ENCODE assay signal across 8 mouse cellular contexts in the genomic region with DNA sequence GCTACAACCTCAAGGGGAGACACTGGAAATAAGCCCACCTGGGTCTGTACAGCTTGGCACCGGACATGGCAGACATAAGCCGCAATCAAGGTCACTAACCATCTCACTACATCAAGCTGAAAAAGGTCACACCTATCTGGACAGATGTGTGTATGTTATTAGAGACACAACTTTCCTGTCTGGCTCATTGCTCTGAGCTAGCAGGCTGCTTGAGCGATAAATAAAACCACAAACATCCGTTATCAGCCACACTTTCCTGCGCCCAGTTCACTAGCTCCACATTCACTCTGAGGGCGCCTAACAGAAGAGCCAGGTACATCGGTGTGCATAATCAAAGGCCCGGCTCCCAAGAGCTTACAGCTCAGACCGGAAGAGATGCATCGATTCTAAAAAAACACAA. TPM values are rescaled to one million over a fixed set of nuclear protein-coding genes. Genes with fewer than 3 reads are reported as not detected.
DNase-seq lines count a peak whose midpoint lies in the region; ATAC-seq and TF ChIP-seq lines count a peak whose summit lies in the region.

No protein-coding gene starts in this region.

- peak; percentile 80 to 88 for TF ChIP-seq EP300 in MEL (IDR thresholded peaks at IDR 0.05; ENCODE audit: low read depth in 1 of 2, low read length in 2 of 2)

- no peaks in the 10 kb centered on the region for H3K79me2 ChIP-seq in MEL (ENCODE audit: control insufficient read depth, insufficient read depth, low read length, poor library complexity)

- TF ChIP-seq RAD21 in MEL (IDR thresholded peaks at IDR 0.05; ENCODE audit: low read depth, low read length) = no peak

- H3K4me1 ChIP-seq in kidney, embryonic 16.5 days (ENCODE audit: insufficient read depth, low read length) = peaks cover 11% of the 10 kb centered on the region
- H3K4me1 ChIP-seq in MEL (ENCODE audit: control insufficient read depth in 1 of 2, insufficient read depth in 2 of 2, low read length in 2 of 2) = peaks cover 3 to 10% of the 10 kb centered on the region in 2 experiments
- H3K4me1 ChIP-seq in embryonic facial prominence, embryonic 12.5 days = 0 out of 2 replicates have a peak, but pooled peaks cover 7% of the 10 kb centered on the region
- H3K4me1 ChIP-seq in intestine, postnatal 0 days (replicated peaks; ENCODE audit: control insufficient read depth, insufficient read depth, low read length) = no peaks in the 10 kb centered on the region

- TF ChIP-seq POLR2A in MEL (IDR thresholded peaks at IDR 0.05; ENCODE audit: control insufficient read depth in 1 of 2, insufficient read depth in 1 of 2, low read depth in 1 of 2, low read length in 2 of 2, poor library complexity in 1 of 2) = no peak

- peak overlapping the region; percentile 88 for H3K4me2 ChIP-seq in kidney, embryonic 16.5 days (replicated peaks; ENCODE audit: low read depth, low read length)
- H3K4me2 ChIP-seq in embryonic facial prominence, embryonic 12.5 days (replicated peaks) = peak overlapping the region; percentile 92
- H3K4me2 ChIP-seq in intestine, postnatal 0 days (replicated peaks; ENCODE audit: low read depth) = no peak overlapping the region

- intact Hi-C loops in left cerebral cortex, postnatal 4 days (cut with DNase I) = no loop called here

- no peak overlapping the region for H3K4me3 ChIP-seq in kidney, embryonic 16.5 days (ENCODE audit: low read length)
- H3K4me3 ChIP-seq in MEL (ENCODE audit: control insufficient read depth in 1 of 2, insufficient read depth in 1 of 2, low read depth in 2 of 2, low read length in 2 of 2) = no peak overlapping the region
- peak overlapping the region; percentile 53; the same call in 1 of the 2 replicates for H3K4me3 ChIP-seq in embryonic facial prominence, embryonic 12.5 days
- H3K4me3 ChIP-seq in intestine, postnatal 0 days (ENCODE audit: low read depth, low read length) = 0 out of 2 replicates have a peak overlapping the region, but pooled peaks have one; percentile 43

- no peak overlapping the region for H3K9ac ChIP-seq in kidney, embryonic 16.5 days (replicated peaks; ENCODE audit: low read length)
- no peak overlapping the region for H3K9ac ChIP-seq in MEL (ENCODE audit: control insufficient read depth, low read depth, low read length, poor library complexity, severe bottlenecking)
- H3K9ac ChIP-seq in embryonic facial prominence, embryonic 12.5 days = no peak overlapping the region
- H3K9ac ChIP-seq in intestine, postnatal 0 days (ENCODE audit: low read depth, low read length) = no peak overlapping the region

- no peak for TF ChIP-seq CTCF in MEL (IDR thresholded peaks at IDR 0.05 in 2 of 3, conservative IDR thresholded peaks at IDR 0.05 in 1 of 3; ENCODE audit: control insufficient read depth in 1 of 3, insufficient read depth in 1 of 3, low read depth in 2 of 3, low read length in 3 of 3, poor library complexity in 1 of 3, severe bottlenecking in 1 of 3)
- no peak for TF ChIP-seq CTCF in intestine, postnatal 0 days (IDR thresholded peaks at IDR 0.05; ENCODE audit: low read depth)

- no peak for ATAC-seq in kidney, embryonic 16.5 days (ENCODE audit: low FRiP score, low TSS enrichment)
- no peak for ATAC-seq in embryonic facial prominence, embryonic 12.5 days (ENCODE audit: insufficient number of reproducible peaks, insufficient read depth, low FRiP score, low TSS enrichment)
- no peak for ATAC-seq in intestine, postnatal 0 days

- DNase-seq in kidney, adult 11 months = no peak
- DNase-seq in MEL (ENCODE audit: low read depth, low spot score) = peak; percentile 83
- DNase-seq in right cerebral cortex, postnatal 25 days = no peak
- DNase-seq in testis, postnatal 14 days (ENCODE audit: low spot score) = no peak
- DNase-seq in left cerebral cortex, postnatal 4 days = no peak

- H3K27me3 ChIP-seq in kidney, embryonic 16.5 days (ENCODE audit: insufficient read depth, low read length) = peaks cover 37% of the 10 kb centered on the region
- peaks cover 4 to 6% of the 10 kb centered on the region in 2 experiments for H3K27me3 ChIP-seq in MEL (ENCODE audit: control insufficient read depth in 1 of 2, insufficient read depth in 2 of 2, low read length in 2 of 2)
- H3K27me3 ChIP-seq in embryonic facial prominence, embryonic 12.5 days = peaks cover 52% of the 10 kb centered on the region
- peaks cover 34% of the 10 kb centered on the region for H3K27me3 ChIP-seq in intestine, postnatal 0 days (replicated peaks; ENCODE audit: control insufficient read depth, insufficient read depth, low read length)

- H3K27ac ChIP-seq in kidney, embryonic 16.5 days (ENCODE audit: low read length) = no peak overlapping the region
- no peak overlapping the region for H3K27ac ChIP-seq in MEL (ENCODE audit: control insufficient read depth, low read depth, low read length)
- no peak overlapping the region for H3K27ac ChIP-seq in embryonic facial prominence, embryonic 12.5 days
- no peak overlapping the region for H3K27ac ChIP-seq in intestine, postnatal 0 days (ENCODE audit: low read depth, low read length)

- WGBS in kidney, embryonic 16.5 days = 36% methylated on average over 10 of the region's 10 CpGs
- WGBS in embryonic facial prominence, embryonic 12.5 days = 35% methylated on average over 10 of the region's 10 CpGs
- WGBS in intestine, postnatal 0 days = 46% methylated on average over 10 of the region's 10 CpGs

- no peaks in the 10 kb centered on the region for H3K36me3 ChIP-seq in kidney, embryonic 16.5 days (ENCODE audit: insufficient read depth, low read length)
- H3K36me3 ChIP-seq in MEL (ENCODE audit: control insufficient read depth in 1 of 2, insufficient read depth in 2 of 2, low read length in 2 of 2) = peaks cover 0 to 3% of the 10 kb centered on the region in 2 experiments; a peak in 2 of 4 replicates
- no peaks in the 10 kb centered on the region for H3K36me3 ChIP-seq in embryonic facial prominence, embryonic 12.5 days
- H3K36me3 ChIP-seq in intestine, postnatal 0 days (ENCODE audit: control insufficient read depth, insufficient read depth) = no peaks in the 10 kb centered on the region

- no peaks in the 10 kb centered on the region for H3K9me3 ChIP-seq in kidney, embryonic 16.5 days (ENCODE audit: low read length)
- no peaks in the 10 kb centered on the region for H3K9me3 ChIP-seq in MEL (replicated peaks; ENCODE audit: insufficient read depth, low read length)
- H3K9me3 ChIP-seq in embryonic facial prominence, embryonic 12.5 days = no peaks in the 10 kb centered on the region
- H3K9me3 ChIP-seq in intestine, postnatal 0 days (ENCODE audit: control insufficient read depth) = no peaks in the 10 kb centered on the region

TF ChIP-seq in MEL, 35 proteins besides CTCF, POLR2A, EP300 and RAD21:
- TF ChIP-seq KAT2A (conservative IDR thresholded peaks at IDR 0.05; ENCODE audit: low read depth, low read length) = no peak
- peak; percentile 62; the same call in 1 of the 2 replicates for TF ChIP-seq MYC (IDR thresholded peaks at IDR 0.05; ENCODE audit: low read depth, low read length)
- TF ChIP-seq MAZ (IDR thresholded peaks at IDR 0.05; ENCODE audit: low read depth, low read length) = 0 out of 2 replicates have a peak, but pooled peaks have one; percentile 33
- TF ChIP-seq MAX (IDR thresholded peaks at IDR 0.05; ENCODE audit: low read length) = peak; percentile 29; the same call in 1 of the 2 replicates
- peak; percentile 90 for TF ChIP-seq RCOR1 (IDR thresholded peaks at IDR 0.05; ENCODE audit: low read depth, low read length)
- TF ChIP-seq UBTF (IDR thresholded peaks at IDR 0.05; ENCODE audit: borderline replicate concordance, insufficient read depth, low read depth, low read length) = no peak
- peak; percentile 77 for TF ChIP-seq SIN3A (IDR thresholded peaks at IDR 0.05; ENCODE audit: low read length)
- TF ChIP-seq TBP (IDR thresholded peaks at IDR 0.05; ENCODE audit: low read depth, low read length) = peak; percentile 49; the same call in 1 of the 2 replicates
- no peak for TF ChIP-seq POLR2AphosphoS2 (IDR thresholded peaks at IDR 0.05; ENCODE audit: low read length)
- peak; percentile 80 for TF ChIP-seq ETS1 (IDR thresholded peaks at IDR 0.05; ENCODE audit: low read depth, low read length)
- TF ChIP-seq CHD1 (IDR thresholded peaks at IDR 0.05; ENCODE audit: low read depth, low read length) = no peak
- peak; percentile 54 for TF ChIP-seq MXI1 (IDR thresholded peaks at IDR 0.05; ENCODE audit: low read depth, low read length)
- TF ChIP-seq TCF12 (IDR thresholded peaks at IDR 0.05; ENCODE audit: low read depth, low read length) = peak; percentile 80
- no peak for TF ChIP-seq USF2 (IDR thresholded peaks at IDR 0.05; ENCODE audit: borderline replicate concordance in 1 of 2, insufficient read depth in 1 of 2, low read depth in 1 of 2, low read length in 2 of 2)
- TF ChIP-seq GATA1 (IDR thresholded peaks at IDR 0.05; ENCODE audit: low read depth, low read length) = peak; percentile 89
- TF ChIP-seq HCFC1 (IDR thresholded peaks at IDR 0.05; ENCODE audit: low read depth, low read length) = 0 out of 2 replicates have a peak, but pooled peaks have one; percentile 24
- peak; percentile 67 for TF ChIP-seq TAL1 (IDR thresholded peaks at IDR 0.05; ENCODE audit: low read length)
- 0 out of 2 replicates have a peak, but pooled peaks have one; percentile 51 for TF ChIP-seq BHLHE40 (IDR thresholded peaks at IDR 0.05; ENCODE audit: borderline replicate concordance, low read depth, low read length)
TF ChIP-seq in MEL: peak in this region for 13.

RNA-seq across cellular contexts. Expression of gene Oprd1, which starts 0.8 kb away (rescaled TPM):
- 0.06 and 0.19 TPM in 2 replicates for polyA plus RNA-seq in kidney, embryonic 16.5 days (2015; fragmentation: Nextera tagmentation; extraction: Ambion mirVana)
- not detected in 2 replicates for total RNA-seq in MEL (2012; rRNA removed)
- polyA plus RNA-seq in MEL (2012; ENCODE audit: insufficient read depth in 1 of 2, insufficient read length in 2 of 2, low read depth in 1 of 2, low replicate concordance in 2 of 2, missing spikeins in 1 of 2) = under 1 TPM in 1 of 2 experiments, not detected in 1; 0.01 TPM
- polyA plus RNA-seq in embryonic facial prominence, embryonic 12.5 days (2016; fragmentation: Nextera tagmentation; extraction: Ambion mirVana) = 0.51 and 0.52 TPM in 2 replicates
- polyA plus RNA-seq in intestine, postnatal 0 days (2015; fragmentation: Nextera tagmentation; extraction: Ambion mirVana) = 0.24 and 0.29 TPM in 2 replicates
- 1 to 10 TPM; 3.7 to 4.6 TPM for total RNA-seq in left cerebral cortex, postnatal 4 days (2021)

Comparison
In these comparisons a context has a peak if more than half of its experiments do, and no peak if none do; other contexts are left out.
1. H3K4me3 ChIP-seq: peak in embryonic facial prominence, embryonic 12.5 days (single experiment) and intestine, postnatal 0 days (single experiment); none in kidney, embryonic 16.5 days (single experiment) and MEL (0 of 2).